Mouse (Mus musculus) cerebellum, postnatal 25 days (tissue): ENCODE measurements at regions not wholly inside any gene's neighbourhood (a gene's known extent, or its start where the extent isn't known, plus 50 kb on each side); places are given as distances from the start of the nearest gene placed in this dataset.

Source experiments
- DNase-seq, 2 experiments: peaks; one replicate each; pipeline ENCODE4 v3.0.0; 2021; ENCODE audit warnings: mixed read lengths in 2 of 2

DNA sequence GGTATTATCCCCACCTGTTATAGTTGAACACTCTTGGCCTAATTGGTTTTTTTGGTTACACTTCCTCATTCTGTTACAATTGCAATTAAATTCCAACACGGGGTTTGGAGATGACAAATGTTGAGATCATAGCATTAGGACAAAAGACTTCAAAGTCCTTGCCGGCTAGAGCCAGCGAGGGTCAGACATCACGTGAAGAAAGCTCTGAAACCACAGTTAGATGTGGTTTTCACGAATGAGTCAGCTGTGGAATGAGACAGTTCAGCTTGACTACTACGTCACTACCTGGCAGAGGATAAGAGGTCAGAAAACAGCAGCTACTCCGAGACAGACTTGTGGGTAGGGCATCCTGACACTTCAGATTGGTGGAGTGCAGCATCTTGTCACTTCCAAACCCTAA, 55.5 kb upstream of the Trio start:
- no peak for DNase-seq

DNA sequence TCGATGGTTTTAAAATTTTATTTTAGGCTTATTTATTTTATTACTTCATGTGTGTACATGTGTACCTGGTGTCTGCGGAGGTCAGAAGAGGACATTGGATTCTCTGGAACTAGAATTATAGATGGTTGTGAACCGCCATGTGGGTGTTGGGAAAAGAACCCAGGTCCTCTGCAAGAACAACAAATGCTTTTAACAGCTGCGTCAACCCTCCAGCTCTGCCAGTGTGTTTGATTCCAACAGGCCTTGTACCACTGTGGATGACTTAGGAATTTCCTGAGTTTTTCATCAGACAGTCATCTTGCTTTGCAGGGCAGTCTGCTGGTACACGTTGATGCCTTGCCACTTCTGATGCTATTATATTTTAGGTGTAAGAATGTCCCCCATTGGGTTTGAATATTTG, 56.8 kb upstream of the Trio start:
- DNase-seq = no peak

DNA sequence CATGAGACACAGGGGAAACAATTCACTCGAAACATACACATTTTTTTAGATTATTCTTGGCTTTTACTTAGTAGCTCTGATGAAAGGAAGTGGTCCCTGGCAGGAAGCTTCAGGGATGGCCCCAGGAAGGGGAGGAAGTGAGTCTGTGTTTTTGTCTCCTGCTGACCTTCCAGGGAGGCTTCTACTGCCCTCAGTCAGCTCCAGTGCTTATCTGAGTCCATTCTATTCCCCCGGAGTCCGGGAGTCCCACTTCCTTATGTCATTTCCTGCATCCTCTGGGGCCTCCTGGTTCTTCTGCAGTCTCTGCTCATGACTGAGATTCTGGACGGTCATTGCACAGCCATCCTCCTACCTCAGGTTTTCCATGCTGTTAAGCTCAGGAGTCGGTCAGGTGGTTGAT, 80.3 kb upstream of the Trio start:
- DNase-seq = no peak

DNA sequence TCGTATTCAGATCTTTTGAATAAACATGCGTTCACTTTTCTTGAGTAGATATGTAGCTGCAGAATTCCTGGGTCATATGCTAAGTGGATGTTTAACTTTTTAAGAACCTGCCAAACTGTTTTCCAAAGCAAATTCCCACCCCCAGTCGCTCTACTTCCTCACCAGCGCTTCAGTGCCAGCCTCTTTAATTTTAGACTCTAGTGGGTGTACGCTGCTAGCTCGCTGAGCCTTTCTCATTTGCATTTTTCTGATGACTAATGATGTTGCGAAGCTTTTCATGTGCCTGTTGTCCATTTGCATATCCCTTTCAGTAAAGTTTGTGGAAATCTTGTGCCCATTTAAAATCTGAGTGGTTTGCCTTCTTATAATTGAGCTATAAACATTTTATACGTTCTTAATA, 84.3 kb upstream of the Trio start:
- DNase-seq = no peak

DNA sequence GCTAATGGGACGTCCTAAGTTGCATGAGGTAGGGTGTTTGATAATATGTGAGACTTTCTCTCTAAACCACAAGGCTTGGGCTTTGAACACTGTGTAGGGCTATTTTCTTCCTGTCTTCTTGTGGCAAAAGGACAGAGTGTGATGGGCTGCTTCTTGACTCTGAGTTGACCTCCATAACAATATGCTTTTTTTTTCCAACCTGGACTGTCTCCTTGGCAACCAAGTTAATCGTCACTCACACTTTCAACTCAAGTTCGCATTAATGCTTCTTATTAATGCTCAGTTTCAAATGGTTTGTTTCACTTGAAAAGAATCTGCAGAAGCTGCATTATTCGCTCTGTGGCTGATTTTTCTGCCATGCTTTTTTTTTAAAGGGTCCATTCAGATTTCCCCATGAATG, 87.8 kb upstream of the Trio start:
- DNase-seq = no peak

DNA sequence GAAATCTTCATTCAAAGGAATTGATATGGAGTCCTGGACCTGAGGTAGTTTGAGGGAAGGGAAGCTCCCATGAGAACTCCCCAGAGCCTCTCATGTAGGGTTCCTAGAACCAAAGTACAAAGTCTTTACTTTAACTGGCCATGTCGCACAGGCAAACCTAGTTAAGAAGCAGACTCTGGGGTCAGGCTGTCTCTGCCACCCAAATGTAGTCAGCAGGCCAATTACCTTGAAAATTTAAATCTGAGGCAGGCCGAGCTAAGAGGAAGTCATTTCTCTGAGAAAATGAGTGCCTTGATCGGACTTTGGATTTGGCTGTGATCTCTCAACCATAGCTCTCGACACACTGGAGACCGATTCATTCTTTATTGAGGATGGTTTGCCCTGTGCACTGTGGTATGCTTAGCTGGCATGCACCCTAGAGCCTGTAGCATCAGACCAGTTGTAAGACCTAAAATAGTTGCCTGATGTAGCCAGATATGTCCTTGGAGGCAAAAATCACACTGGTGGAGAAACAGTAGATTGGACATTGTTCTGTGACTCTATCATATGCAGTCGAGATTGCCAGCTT, 88.6 kb upstream of the Trio start:
- DNase-seq = no peak

DNA sequence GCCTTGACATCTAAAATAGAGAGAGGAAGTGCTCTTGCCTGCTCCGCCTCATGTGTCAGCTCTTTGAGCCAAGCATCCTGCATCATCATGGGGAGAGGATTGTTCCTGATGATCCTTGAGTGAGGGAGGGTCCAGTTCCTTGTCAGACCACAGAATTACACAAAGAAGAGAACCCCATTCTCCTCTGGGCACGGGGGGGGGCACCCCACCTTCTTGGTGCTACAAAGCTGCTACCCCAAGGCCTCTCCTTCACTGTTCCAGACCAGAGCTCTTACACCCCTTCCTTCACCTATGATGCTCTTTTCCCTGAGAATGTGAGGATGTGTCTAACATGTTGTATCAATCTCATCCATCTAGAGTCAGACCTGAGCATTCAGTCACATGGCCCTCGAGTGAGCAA, 76.7 kb upstream of the Dnah5 start:
- DNase-seq = no peak

DNA sequence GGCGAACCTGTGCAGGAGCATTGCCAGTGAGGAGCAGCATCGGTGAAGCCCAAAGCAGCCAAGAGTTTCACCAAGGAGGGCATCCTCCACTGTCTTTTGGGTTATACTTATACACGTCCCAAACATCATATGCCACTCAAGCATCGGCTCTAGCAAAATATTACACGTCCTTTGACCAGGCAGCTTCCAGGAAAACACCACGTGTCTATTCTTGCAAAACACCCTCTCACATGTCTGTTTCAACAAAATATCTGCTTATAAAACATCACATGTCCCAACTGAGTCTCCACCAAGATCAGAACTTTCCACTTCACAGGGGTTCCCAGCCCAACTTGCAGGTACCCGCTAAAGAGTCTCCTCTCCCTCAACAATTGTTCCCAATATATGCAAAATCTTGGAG, 74.0 kb upstream of the Dnah5 start:
- no peak for DNase-seq

DNA sequence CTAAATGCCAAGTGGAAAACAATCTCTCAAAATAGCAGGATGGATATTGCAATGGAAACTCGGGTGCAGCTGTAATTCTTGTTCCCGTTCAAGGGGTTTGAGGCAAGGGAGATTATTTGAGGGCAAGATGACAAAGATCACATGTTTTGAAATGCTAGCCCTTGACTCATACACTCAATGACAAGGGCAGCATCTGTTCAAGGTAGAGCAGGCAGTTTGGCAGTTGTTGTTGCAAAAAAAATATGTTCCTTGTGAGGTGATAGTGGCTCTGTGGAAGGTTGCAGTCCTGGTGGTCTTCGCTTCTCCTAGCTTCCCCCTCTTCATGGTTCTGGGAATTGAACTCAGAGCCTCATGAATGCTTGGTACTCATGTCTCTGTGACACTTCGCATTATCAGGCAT, 72.0 kb upstream of the Dnah5 start:
- no peak for DNase-seq

DNA sequence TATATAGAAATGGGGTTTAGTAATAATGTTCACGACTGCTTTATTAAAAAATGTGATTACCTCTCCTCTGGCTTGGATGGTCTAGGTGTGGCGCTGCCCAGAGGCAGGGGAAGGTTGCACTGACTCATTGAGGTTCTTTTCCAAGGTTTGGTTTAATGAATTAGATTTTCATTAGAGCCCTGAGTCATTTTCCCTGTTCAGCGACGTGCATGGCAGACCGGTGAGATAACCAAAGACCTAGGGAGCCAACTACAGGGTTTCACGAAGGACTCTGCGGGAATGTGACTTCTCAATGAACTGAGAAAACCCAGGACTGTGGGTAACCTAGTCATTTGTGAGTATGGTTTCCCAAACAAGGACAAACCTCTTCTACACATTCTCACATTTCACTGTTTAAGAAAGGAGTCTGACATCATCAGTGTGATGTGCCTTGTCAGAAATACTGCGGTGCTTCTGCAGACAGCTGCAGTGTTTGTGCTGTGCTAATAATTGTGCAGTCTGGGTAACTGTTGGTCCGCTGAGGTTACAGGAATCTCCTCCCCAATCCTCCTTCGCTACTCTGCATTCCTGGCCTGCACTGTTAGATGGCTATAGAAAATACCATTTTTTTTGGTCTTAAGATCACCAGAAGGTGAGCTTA, 70.3 kb upstream of the Dnah5 start:
- DNase-seq = no peak

DNA sequence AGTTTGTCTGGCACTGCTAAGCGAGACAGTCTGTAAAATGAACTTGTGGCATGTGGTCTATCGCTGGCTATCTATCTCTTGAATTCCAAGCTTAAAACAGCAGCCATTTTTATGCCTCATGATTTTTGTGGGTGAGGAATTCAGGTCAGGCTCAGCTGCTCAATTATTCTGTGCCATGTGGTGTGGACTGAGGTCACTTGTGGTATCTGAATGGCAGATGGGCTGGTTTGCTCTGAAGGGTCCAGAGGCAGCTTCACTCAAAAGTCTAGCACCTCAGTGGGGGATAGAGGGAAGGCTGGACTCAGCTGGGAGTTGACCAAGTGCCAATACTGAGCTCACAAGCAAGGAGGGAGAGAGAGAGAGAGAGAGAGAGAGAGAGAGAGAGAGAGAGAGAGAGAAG, 69.3 kb upstream of the Dnah5 start:
- DNase-seq = peak in 1 of 2 experiments; percentile 19

DNA sequence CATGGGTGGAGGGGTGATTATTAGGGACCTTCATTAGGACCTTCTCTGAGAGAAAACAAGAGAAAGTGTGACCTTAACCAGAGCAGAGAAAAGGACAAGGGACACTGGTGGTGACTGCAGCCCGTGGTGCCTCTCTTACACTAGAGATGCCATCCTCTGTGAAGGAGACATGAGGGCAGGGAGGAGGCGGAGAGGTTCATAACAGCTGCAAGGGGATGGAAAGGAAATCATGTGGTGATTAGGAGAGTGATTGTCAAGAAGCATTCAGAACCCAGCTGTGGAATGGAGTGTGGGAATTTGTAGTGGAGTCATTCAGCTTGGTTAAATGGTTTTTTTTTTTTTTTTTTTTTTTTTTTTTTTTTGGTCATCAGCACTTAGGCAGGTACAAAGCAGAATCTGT, 64.7 kb upstream of the Dnah5 start:
- DNase-seq = no peak

DNA sequence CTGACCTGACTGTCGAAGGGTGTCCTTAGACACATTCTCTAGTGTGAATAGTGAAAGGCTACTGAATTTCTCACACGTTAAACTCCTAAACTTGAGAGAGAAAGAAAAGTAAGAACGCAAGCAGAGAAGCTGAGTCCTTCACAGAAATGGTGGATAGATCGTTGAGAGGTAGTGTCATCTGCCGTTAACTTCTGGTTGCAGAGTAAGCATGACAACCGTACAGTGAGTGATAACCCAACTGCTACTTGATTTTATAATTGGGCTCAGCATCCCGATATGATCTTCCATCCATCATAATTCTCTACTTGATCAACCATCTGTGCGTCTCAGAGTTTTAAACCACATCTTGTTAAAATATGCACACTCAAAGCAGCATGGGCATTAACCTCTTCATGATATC, 63.3 kb upstream of the Dnah5 start:
- DNase-seq = no peak

DNA sequence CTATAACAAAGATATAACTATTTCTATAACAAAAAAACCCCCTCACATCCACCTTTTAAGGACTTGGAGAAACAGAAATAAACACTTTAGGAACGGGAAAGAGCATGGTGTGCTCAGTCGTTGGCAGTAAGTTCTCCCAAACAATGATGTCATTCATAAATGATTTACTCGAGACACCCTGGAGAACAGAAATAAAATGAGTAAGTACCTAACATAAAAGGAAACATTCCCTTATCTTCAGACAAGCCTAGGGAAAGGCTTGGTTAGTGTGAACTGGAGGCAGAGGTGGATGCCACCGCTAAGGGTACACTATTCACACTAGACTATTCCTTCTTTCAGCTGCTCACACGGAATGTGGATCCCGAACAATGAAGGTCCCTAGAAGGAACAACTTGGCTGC, 62.2 kb upstream of the Dnah5 start:
- no peak for DNase-seq

DNA sequence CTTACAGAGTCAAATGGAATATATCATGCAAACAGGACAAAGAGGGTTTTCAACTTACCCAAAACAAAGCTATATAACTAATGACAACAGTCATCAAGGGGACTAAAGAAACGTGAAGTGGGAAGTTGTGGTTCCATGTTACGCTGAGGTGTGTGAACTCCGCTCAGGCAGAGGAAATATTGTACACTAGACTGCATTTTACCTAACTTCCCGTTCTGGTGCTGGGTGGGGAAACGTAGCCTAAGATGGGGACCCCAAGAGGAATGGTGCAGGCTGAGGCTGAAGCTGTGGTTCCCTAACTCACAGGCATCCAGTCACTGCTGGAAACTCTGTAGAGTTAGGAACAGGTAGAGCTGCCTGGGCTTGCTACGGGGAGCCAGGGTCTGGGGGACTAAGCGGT, 59.3 kb upstream of the Dnah5 start:
- no peak for DNase-seq

DNA sequence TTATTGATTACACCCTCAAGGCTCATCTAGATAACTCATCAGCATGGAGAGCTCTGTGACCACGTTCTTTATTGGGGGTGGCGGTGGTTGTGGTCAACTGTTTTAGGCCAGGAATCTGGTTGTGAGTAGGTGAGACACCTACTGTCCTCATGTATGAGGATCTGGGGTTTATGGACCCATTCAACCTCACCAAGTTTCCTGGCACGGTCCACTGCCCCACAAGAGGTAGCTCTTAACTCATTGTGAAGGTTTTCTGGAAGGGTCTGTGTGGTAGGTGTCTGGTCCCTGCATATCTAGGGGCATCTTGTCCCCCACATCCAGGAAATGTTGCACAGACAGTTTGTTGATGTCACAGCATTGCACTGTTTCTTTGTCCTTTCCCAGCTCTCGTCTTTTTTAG, 58.7 kb upstream of the Dnah5 start:
- DNase-seq = no peak

DNA sequence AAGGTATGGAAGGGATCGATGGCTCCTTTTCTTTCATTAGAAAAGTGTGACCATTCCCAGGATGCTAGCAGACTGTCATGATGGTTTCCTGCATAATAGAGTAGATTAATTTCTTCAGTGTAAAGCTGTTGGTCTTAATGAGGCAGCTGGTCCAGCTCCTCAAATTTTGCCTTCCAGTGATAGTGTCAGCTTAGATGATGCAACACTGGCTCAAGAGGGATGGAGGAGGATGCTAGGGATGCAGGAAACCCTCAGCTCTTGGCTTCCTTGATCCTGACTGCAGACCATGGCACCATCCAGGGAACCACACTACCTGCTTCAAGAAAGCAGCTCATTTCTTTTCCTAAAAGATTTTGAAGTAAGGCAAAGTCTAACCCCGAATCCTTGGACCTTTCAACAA, 51.9 kb upstream of the Dnah5 start:
- no peak for DNase-seq
